Mouse (Mus musculus) midbrain, embryonic 15.5 days (tissue): ENCODE measurements at regions not wholly inside any gene's neighbourhood (a gene's known extent, or its start where the extent isn't known, plus 50 kb on each side); places are given as distances from the start of the nearest gene placed in this dataset.

Experiments used
- ATAC-seq: fragments of 200-750 bp; cut with Nextera tagmentation; replicated peaks from 2 replicates; pipeline ENCODE4 v1.8.0; 2017; ENCODE audit warnings: moderate TSS enrichment
- H3K27ac ChIP-seq: fragments of 300-500 bp; sonication (generic); 2 replicates; pipeline ENCODE4 v1.5.1; 2015; ENCODE audit warnings: mild to moderate bottlenecking, inconsistent platforms
- H3K27me3 ChIP-seq: fragments of 300-500 bp; sonication (generic); replicated peaks from 2 replicates; pipeline ENCODE4 v1.6.1; 2015; ENCODE audit warnings: inconsistent platforms
- H3K36me3 ChIP-seq: fragments of 300-500 bp; sonication (generic); replicated peaks from 2 replicates; pipeline ENCODE4 v1.6.1; 2015; ENCODE audit warnings: inconsistent platforms
- H3K4me1 ChIP-seq: fragments of 300-500 bp; sonication (generic); 2 replicates; pipeline ENCODE4 v1.6.1; 2015; ENCODE audit warnings: inconsistent platforms
- H3K4me2 ChIP-seq: fragments of 300-500 bp; sonication (generic); 2 replicates; pipeline ENCODE4 v1.6.1; 2015; ENCODE audit warnings: inconsistent platforms, mild to moderate bottlenecking, moderate library complexity
- H3K4me3 ChIP-seq: fragments of 300-500 bp; sonication (generic); 2 replicates; pipeline ENCODE4 v1.5.1; 2015; ENCODE audit warnings: mild to moderate bottlenecking, inconsistent platforms
- H3K9ac ChIP-seq: fragments of 300-500 bp; sonication (generic); 2 replicates; pipeline ENCODE4 v1.6.1; 2015; ENCODE audit warnings: mild to moderate bottlenecking, inconsistent platforms
- H3K9me3 ChIP-seq: fragments of 300-500 bp; sonication (generic); 2 replicates; pipeline ENCODE4 v1.6.1; 2016; ENCODE audit warnings: inconsistent platforms
- WGBS: fragments of 180-500 bp; shearing (Covaris S2); methylation state at CpG from one replicate; pipeline ENCODE4 v1.1.7; 2015; ENCODE audit warnings: mixed read lengths; 5-methylcytosine and 5-hydroxymethylcytosine counted together

DNA sequence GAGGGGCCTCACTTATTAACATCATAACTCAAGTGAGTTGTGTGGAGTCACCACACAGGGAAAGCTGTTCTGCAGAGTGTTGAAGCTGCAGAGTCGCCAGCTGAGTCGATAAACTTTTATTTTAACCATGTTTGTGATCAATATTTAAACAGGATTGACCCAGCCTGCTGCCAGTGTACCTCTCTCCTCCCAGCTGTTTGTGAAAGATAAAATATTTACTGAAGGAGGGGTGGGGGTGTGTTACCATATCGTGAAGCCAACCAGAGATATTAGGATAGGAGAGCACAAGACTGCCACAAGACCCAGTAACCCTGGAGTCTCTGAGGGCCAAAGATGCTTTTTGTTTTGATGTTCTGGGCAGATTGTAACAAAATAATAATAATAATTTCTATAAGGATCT is 309.4 kb upstream of the Plxna2 start:
- WGBS = 82% methylated on average over 3 of the region's 3 CpGs

DNA sequence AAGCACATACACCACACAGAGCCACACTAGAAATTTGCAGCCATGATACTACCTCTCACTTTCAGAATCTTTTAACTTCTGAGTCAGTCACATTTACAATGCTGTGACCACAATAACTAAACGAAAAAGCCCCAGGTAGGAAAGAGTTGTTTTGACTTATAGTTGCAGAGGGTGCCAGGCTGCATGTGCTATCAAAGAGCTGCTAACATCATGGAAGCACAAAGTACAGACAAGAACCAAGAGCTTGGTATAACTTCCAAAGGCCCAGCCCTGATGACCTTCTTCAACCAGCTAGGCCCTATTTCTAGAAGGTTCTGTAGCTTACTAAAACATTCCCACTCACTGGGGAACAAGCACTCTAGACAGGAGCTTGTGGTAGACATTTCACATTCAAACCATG is 314.1 kb upstream of the Plxna2 start:
- Histone ChIP-seq H3K9me3 (no peaks in the 10 kb centered on the region), H3K27me3 (no peaks in the 10 kb centered on the region), H3K36me3 (no peaks in the 10 kb centered on the region), H3K4me1 (no peaks in the 10 kb centered on the region), H3K4me3 (no peak overlapping the region), H3K9ac (no peak overlapping the region), H3K4me2 (no peak overlapping the region), H3K27ac (no peak overlapping the region)
- WGBS = 78% methylated on average over 1 of the region's 1 CpGs
- no peak for ATAC-seq

More for the DNA sequence above, 309.4 kb upstream of the Plxna2 start:
- Histone ChIP-seq H3K9me3 (no peaks in the 10 kb centered on the region), H3K9ac (no peak overlapping the region), H3K4me2 (no peak overlapping the region), H3K36me3 (no peaks in the 10 kb centered on the region), H3K4me1 (no peaks in the 10 kb centered on the region), H3K4me3 (no peak overlapping the region), H3K27me3 (no peaks in the 10 kb centered on the region), H3K27ac (no peak overlapping the region)
- no peak for ATAC-seq

DNA sequence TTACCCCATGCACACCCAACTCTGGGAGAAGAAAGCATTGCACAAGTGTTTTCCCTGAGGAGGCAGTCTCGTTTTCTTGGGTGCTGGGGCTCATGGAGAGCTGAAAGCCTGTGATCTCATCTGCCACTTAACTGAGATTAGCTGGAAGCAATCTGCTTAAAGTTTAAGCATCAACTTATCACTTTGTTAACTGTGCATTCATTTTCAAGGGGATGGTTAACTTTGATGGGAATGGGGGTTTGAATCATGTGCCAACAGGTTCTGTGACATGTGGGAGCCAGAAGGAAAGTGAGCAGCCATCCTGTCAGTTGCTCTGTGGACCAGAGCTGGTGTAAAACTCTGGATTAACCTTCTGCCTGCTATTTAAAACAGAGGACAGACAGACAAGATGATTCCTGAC is 315.2 kb upstream of the Plxna2 start:
- Histone ChIP-seq H3K4me1 (no peaks in the 10 kb centered on the region), H3K27ac (no peak overlapping the region), H3K27me3 (no peaks in the 10 kb centered on the region), H3K9ac (no peak overlapping the region), H3K36me3 (no peaks in the 10 kb centered on the region), H3K4me2 (no peak overlapping the region), H3K9me3 (no peaks in the 10 kb centered on the region), H3K4me3 (no peak overlapping the region)
- ATAC-seq = no peak
- WGBS = 27% methylated on average over 1 of the region's 1 CpGs

DNA sequence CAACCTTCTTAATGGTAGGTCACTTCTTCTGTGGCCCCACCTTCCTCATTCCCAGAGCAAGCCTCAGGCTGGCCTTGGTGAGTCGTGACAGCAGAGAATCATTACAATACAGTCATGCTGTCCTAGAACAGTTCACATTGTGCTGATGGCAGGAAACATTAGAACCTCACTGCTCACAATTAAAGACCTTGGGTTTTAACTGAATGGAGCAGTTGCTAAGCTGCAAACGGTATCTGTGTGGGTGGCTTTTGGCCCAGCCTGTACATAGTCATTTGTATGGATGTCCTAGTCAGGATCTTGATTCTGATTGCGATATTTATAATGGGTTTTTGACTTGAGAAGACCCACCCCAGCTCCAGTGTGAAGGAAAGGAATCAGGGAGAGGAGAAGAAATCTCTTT is 336.1 kb upstream of the Plxna2 start:
- no peaks in the 10 kb centered on the region for H3K27me3 ChIP-seq
- no peak overlapping the region for H3K27ac ChIP-seq
- ATAC-seq = no peak
- H3K4me2 ChIP-seq = no peak overlapping the region
- no peak overlapping the region for H3K4me3 ChIP-seq
- no peak overlapping the region for H3K9ac ChIP-seq
- 55% methylated on average over 3 of the region's 3 CpGs for WGBS
- H3K36me3 ChIP-seq = no peaks in the 10 kb centered on the region
- H3K4me1 ChIP-seq = no peaks in the 10 kb centered on the region
- H3K9me3 ChIP-seq = no peaks in the 10 kb centered on the region

DNA sequence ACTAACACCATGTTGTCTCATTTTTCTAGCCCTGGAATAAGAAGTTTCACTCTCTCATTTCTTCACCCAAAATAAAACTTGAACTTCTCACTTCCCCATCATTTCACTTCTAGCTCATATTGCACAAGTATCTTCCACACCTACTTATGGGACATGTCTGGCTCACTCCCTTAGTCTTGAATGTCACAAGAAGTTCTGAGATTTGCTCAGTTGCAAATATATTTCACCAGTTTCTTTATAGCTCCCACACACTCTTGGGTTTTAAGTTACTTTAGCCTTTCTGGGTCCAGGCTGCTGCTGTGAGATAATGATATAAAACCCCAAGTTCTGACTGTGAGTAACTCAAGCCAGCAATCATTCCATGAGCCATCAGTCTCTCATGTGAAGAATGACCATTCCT is 350.0 kb upstream of the Plxna2 start:
- Histone ChIP-seq H3K27me3 (no peaks in the 10 kb centered on the region), H3K4me3 (no peak overlapping the region), H3K27ac (no peak overlapping the region), H3K4me1 (no peaks in the 10 kb centered on the region), H3K9ac (no peak overlapping the region), H3K4me2 (no peak overlapping the region), H3K9me3 (no peaks in the 10 kb centered on the region), H3K36me3 (no peaks in the 10 kb centered on the region)
- no peak for ATAC-seq

DNA sequence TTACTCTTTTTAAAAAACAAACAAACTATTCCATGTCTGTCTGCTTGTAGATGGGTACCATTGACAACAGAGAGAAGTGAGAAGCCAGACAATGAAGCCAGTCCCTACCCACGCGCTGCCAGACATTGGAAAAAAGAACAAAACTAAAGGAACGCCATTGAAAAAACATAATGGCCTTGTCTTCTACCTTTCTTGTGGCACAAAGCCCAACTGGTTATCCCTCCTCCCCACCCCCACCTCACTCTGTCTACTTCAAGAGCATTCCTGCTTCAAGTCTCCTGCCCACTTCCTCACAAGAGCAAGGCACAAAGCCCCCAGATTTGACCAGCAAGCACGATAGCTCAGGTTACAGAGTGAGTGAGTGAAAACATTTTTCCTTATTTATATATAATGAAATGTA is 355.6 kb upstream of the Plxna2 start:
- 25% methylated on average over 4 of the region's 4 CpGs for WGBS
- Histone ChIP-seq H3K27me3 (no peaks in the 10 kb centered on the region), H3K4me1 (no peaks in the 10 kb centered on the region), H3K27ac (no peak overlapping the region), H3K36me3 (no peaks in the 10 kb centered on the region), H3K9ac (no peak overlapping the region), H3K9me3 (no peaks in the 10 kb centered on the region), H3K4me2 (no peak overlapping the region), H3K4me3 (no peak overlapping the region)
- ATAC-seq = no peak

DNA sequence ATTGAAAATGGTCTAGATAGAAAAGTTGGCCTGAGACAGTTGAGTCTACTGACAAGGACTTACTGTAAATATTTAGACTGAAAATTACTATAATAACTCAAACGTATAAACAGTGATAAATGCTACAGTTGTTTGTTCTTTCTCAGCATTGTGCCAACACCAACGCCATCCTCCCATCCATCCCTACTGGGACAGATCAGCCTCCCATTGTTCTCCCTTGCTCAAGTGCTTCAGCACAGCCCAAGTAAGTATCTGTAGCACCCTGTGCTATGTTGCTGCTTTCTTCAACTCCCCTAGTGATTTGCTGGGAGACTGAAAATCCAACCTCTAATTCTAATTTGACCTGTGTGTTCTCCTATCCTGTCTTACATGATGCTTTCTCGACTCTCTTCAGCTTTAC is 358.1 kb upstream of the Plxna2 start:
- no peak overlapping the region for H3K9ac ChIP-seq
- no peak overlapping the region for H3K4me2 ChIP-seq
- WGBS = 77% methylated on average over 3 of the region's 3 CpGs
- no peak overlapping the region for H3K27ac ChIP-seq
- no peaks in the 10 kb centered on the region for H3K27me3 ChIP-seq
- ATAC-seq = no peak
- no peak overlapping the region for H3K4me3 ChIP-seq
- no peaks in the 10 kb centered on the region for H3K4me1 ChIP-seq
- no peaks in the 10 kb centered on the region for H3K36me3 ChIP-seq
- no peaks in the 10 kb centered on the region for H3K9me3 ChIP-seq

DNA sequence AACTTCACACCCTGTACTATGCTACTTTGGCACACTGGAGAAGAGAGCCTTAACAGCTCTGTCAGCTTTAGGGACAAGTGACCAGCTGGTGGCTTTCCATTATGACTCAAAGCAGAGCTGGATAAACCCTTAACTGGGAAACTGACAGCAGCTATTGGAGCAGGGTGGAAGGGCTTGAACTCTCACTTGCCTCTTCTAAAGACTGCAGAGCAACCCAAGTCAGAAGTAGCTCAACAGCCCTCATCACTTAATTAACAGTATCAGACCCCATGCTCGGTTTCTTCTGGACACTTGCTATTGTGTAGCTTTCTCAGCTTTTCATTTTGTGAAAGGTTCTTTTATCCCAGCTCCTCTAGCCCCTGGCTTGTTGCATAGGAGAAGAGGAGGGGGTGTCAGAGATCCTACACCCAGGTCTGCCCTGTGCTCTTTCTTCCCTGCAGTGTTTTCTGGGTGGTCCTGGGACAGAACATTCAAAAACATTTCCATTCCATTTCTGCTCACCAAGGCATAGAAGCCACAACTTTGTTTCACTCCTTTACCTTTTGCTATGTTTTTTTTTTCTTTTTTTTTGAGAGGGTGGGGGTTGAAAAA is 373.1 kb upstream of the Plxna2 start:
- H3K4me1 ChIP-seq = no peaks in the 10 kb centered on the region
- H3K36me3 ChIP-seq = no peaks in the 10 kb centered on the region
- H3K9me3 ChIP-seq = no peaks in the 10 kb centered on the region
- H3K9ac ChIP-seq = no peak overlapping the region
- H3K4me3 ChIP-seq = no peak overlapping the region
- ATAC-seq = no peak
- H3K4me2 ChIP-seq = no peak overlapping the region
- WGBS = 6% methylated on average over 1 of the region's 1 CpGs
- H3K27ac ChIP-seq = no peak overlapping the region
- no peaks in the 10 kb centered on the region for H3K27me3 ChIP-seq

DNA sequence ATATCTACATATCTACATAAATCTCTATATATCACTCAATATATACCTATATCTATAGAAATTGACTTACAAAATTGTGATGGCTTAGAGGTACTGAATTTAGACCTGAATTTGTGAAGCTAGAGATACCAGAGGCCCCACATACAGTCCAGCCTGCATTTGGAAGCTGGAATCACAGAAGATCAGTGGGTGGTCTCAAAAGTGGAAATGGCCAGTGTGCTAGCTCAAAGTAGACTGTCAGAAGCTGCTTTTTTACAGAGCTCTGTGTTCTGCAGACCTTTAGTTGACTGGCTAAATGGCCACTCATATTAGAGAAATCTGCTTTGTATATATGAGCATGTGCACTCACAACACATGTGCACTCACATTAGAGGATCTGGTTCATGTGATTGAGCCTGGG is 376.9 kb upstream of the Plxna2 start:
- Histone ChIP-seq H3K27ac (no peak overlapping the region), H3K4me3 (no peak overlapping the region), H3K27me3 (no peaks in the 10 kb centered on the region), H3K4me2 (no peak overlapping the region), H3K36me3 (no peaks in the 10 kb centered on the region), H3K4me1 (no peaks in the 10 kb centered on the region), H3K9me3 (no peaks in the 10 kb centered on the region), H3K9ac (no peak overlapping the region)
- no peak for ATAC-seq

DNA sequence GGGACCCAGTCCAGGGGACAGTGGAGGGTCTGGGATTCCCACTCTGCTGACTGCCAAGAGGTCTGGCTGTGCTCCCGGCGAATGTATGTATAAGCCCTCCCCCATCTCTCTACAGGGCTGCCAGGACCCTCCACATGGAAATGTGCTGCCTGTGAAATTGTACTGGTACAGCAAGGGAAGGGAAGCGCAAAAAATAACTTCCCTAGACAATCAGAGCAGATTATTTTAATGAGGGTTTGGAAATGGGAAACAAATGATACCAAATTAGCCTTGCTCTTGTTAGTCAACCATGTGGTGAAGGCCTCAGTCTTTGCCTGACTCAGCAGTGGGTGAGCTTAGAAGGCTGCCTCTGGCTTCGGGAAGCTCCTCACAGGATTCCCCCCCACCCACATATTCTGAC is 386.8 kb upstream of the Plxna2 start:
- Histone ChIP-seq H3K27me3 (no peaks in the 10 kb centered on the region), H3K4me1 (peaks cover 29% of the 10 kb centered on the region), H3K4me2 (no peak overlapping the region), H3K9me3 (no peaks in the 10 kb centered on the region), H3K36me3 (no peaks in the 10 kb centered on the region), H3K9ac (no peak overlapping the region), H3K4me3 (no peak overlapping the region), H3K27ac (no peak overlapping the region)
- ATAC-seq = peak; percentile 79
- WGBS = 41% methylated on average over 4 of the region's 4 CpGs

DNA sequence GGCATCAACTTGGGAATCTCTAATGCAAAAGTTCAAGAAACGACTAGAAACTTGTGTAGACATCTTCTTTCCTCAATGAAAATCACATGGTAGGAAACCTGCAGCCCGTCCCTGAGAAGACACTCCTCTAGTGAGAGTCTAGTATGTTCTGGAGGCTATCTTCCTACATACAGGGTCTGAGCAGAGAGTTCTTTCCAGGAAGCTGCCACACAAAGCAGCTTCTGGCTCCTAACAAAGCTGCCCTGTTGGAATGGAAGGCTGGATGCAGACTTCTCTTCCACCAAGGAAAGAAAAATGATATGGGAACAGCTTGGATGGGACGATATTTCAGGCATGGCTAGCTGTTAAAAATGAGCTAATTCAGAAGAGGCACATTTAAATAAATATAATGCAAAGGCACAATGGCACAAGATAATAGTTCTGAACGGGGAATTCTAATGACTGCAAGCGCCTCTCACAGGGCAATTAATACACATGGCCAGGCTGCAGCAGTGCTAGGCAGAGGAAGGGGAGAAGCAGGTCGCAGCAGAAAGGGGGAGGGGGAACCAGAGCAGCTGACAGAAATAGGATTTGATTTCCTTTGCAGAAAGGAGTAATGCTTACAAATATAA is 391.4 kb upstream of the Plxna2 start:
- H3K4me1 ChIP-seq = peaks cover 45% of the 10 kb centered on the region
- ATAC-seq = no peak

DNA sequence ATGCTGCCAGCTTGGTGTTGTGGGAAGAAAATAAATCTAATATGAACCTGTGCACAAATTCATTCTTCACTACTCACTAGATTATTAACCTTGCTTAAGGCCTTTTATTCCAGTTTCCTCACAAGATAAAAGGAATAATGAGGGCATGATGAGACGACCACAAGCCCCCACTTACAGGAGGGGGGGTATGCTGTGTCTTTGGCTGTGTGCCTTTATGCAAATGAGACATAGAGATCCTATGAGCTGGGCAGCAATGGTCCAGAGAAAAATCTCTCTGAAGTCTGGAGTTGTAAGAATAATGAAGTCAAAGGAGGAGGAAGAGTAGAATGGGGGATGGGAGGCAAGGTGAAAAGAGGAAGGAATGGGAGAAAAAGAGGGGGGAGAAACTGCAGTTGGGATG is 392.2 kb upstream of the Plxna2 start:
- Histone ChIP-seq H3K4me3 (no peak overlapping the region), H3K27ac (no peak overlapping the region), H3K36me3 (no peaks in the 10 kb centered on the region), H3K27me3 (no peaks in the 10 kb centered on the region), H3K9me3 (no peaks in the 10 kb centered on the region), H3K9ac (no peak overlapping the region), H3K4me1 (peaks cover 38% of the 10 kb centered on the region), H3K4me2 (no peak overlapping the region)
- ATAC-seq = no peak
- 6% methylated on average over 1 of the region's 1 CpGs for WGBS

More for the DNA sequence above, 391.4 kb upstream of the Plxna2 start:
- peak overlapping the region; percentile 0; the same call in 1 of the 2 replicates for H3K4me2 ChIP-seq
- no peaks in the 10 kb centered on the region for H3K36me3 ChIP-seq
- no peaks in the 10 kb centered on the region for H3K27me3 ChIP-seq
- H3K9me3 ChIP-seq = no peaks in the 10 kb centered on the region
- no peak overlapping the region for H3K4me3 ChIP-seq
- peak overlapping the region; percentile 69 for H3K27ac ChIP-seq
- 19% methylated on average over 6 of the region's 6 CpGs for WGBS
- H3K9ac ChIP-seq = no peak overlapping the region

DNA sequence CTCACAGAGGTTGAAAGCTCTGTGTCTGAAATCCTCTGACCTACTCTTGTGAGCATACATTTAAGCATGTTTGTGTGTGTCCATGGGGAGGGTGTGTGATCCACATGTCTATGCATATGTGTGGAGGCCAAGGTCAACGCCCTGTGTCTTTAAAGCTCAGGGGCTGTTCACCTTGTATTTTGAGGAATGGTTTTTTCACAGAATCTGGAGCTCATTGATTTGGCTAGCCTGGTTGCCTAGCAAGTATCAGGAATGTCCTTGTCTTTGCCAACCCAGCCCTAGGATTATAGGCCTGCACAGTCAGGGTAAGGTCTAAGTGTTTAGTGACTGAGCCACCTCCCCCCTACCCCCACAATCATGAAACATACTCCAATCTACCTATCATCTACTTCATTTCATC is 394.0 kb upstream of the Plxna2 start:
- H3K9me3 ChIP-seq = no peaks in the 10 kb centered on the region
- ATAC-seq = peak; percentile 21; the same call in 1 of the 2 replicates
- no peaks in the 10 kb centered on the region for H3K27me3 ChIP-seq
- H3K4me2 ChIP-seq = no peak overlapping the region
- H3K36me3 ChIP-seq = no peaks in the 10 kb centered on the region
- no peak overlapping the region for H3K9ac ChIP-seq
- peaks cover 38% of the 10 kb centered on the region for H3K4me1 ChIP-seq
- H3K4me3 ChIP-seq = no peak overlapping the region
- H3K27ac ChIP-seq = peak overlapping the region; percentile 1; the same call in 1 of the 2 replicates
- 76% methylated on average over 1 of the region's 1 CpGs for WGBS
